Mouse (Mus musculus) G1E (cell line): Measurements from ENCODE around the gene Sfpq. TPM values are rescaled to one million over a fixed set of nuclear protein-coding genes. Genes with fewer than 3 reads are reported as not detected.

Experiments used
- ATAC-seq: 2 replicates; pipeline ENCODE4 v1.8.0; 2016; ENCODE audit warnings: mild to moderate bottlenecking; ENCODE audit not compliant: insufficient number of reproducible peaks, poor library complexity, low FRiP score, severe bottlenecking; ENCODE audit errors: extremely low read depth
- DNase-seq: peaks from one replicate; pipeline ENCODE4 v3.0.0; 2012; ENCODE audit warnings: low spot score
- H3K27me3 ChIP-seq: 2 replicates; pipeline ENCODE4 v1.6.1; 2012; ENCODE audit warnings: mild to moderate bottlenecking, low read length, inconsistent platforms; ENCODE audit not compliant: insufficient read depth
- H3K36me3 ChIP-seq: replicated peaks from 2 replicates; pipeline ENCODE3; 2012; ENCODE audit warnings: mild to moderate bottlenecking, inconsistent platforms
- H3K4me1 ChIP-seq: 2 replicates; pipeline ENCODE4 v1.6.1; 2012; ENCODE audit warnings: low read depth, low read length, inconsistent platforms, mixed read lengths; ENCODE audit not compliant: insufficient read depth
- H3K4me3 ChIP-seq: 2 replicates; pipeline ENCODE4 v1.5.1; 2012; ENCODE audit warnings: low read depth, mild to moderate bottlenecking, inconsistent platforms, low read length, moderate library complexity, mixed read lengths
- H3K9me3 ChIP-seq: replicated peaks from 2 replicates; pipeline ENCODE4 v1.6.1; 2012; ENCODE audit warnings: inconsistent platforms
- CTCF ChIP-seq: IDR thresholded peaks from 2 replicates; pipeline ENCODE4 v1.5.1; 2012; ENCODE audit warnings: low read depth, low read length, inconsistent platforms, mixed read lengths
- GATA1 ChIP-seq: IDR thresholded peaks from 2 replicates; pipeline ENCODE4 v1.6.1; 2012; ENCODE audit warnings: borderline replicate concordance, low read length, inconsistent platforms, mixed read lengths
- GATA2 ChIP-seq: IDR thresholded peaks from 2 replicates; pipeline ENCODE4 v1.6.1; 2012; ENCODE audit warnings: low read depth, low read length, inconsistent platforms, borderline replicate concordance
- POLR2AphosphoS5 ChIP-seq: IDR thresholded peaks from 2 replicates; pipeline ENCODE4 v1.6.1; 2012; ENCODE audit warnings: low read depth, low read length, inconsistent platforms; ENCODE audit not compliant: insufficient replicate concordance
- TAL1 ChIP-seq: conservative IDR thresholded peaks from 2 replicates; pipeline ENCODE4 v1.6.1; 2012; ENCODE audit warnings: low read depth, low read length, inconsistent platforms, mixed read lengths
- polyA plus RNA-seq: library from polyadenylated mRNA; stranded (reverse); fragments of >175 nt; gene quantifications from 2 replicates; pipeline ENCODE4 v1.2.3, GENCODE M21; 2012
- total RNA-seq, 2 experiments: library from RNA; stranded (forward) in 1 of 2; stranded (reverse) in 1 of 2; fragments of 200-1000 nt in 1 of 2; fragments of >200 nt in 1 of 2; fragmentation: Nextera tagmentation in 1 of 2; gene quantifications; 2 replicates each; pipeline ENCODE4 v1.2.3; 2014 to 2017

Sfpq gene
- total and polyA plus RNA-seq, 3 experiments: 346 to 471 (median 353) TPM

DNA sequence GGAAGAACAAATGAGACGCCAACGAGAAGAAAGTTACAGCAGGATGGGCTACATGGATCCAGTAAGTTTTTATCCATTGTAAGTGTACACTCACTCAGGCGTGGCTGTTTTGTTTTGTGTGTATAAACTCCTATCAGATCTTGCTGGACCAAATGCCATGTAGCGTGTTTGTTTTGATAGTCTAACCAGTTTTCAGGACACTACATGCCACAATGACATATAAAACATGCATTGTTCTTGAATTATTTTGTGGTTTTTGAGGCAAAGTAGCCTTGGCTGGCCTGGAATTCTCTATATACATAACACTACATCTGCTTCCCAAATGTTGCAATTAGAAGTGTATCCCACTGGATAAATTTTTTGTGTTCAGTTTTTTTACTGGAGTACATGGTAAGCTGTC, 5.7 kb downstream of the Sfpq start:
- Histone ChIP-seq H3K4me1 (peaks cover 53% of the 10 kb centered on the region), H3K27me3 (no peaks in the 10 kb centered on the region), H3K4me3 (peak overlapping the region; percentile 33; the same call in 1 of the 2 replicates), H3K9me3 (no peaks in the 10 kb centered on the region), H3K36me3 (peaks cover 96% of the 10 kb centered on the region)
- ATAC-seq (no peak), DNase-seq (no peak)
- no peak for TF ChIP-seq CTCF

GRCm38 (mm10) chr4:127027228-127028190, 6.4 kb downstream of the Sfpq start:
- Histone ChIP-seq H3K9me3 (no peaks in the 10 kb centered on the region), H3K4me3 (no peak overlapping the region; the same call in 1 of the 2 replicates), H3K36me3 (peaks cover 96% of the 10 kb centered on the region), H3K4me1 (peaks cover 57% of the 10 kb centered on the region), H3K27me3 (no peaks in the 10 kb centered on the region)
- ATAC-seq (no peak), DNase-seq (no peak)
- TF ChIP-seq CTCF (0 out of 2 replicates have a peak, but pooled peaks have one; percentile 14), GATA1 (no peak)

- Histone ChIP-seq H3K9me3 (no peaks in the 10 kb centered on the region), H3K36me3 (peaks cover 84% of the 10 kb centered on the region), H3K4me3 (no peak overlapping the region), H3K27me3 (no peaks in the 10 kb centered on the region), H3K4me1 (peaks cover 14% of the 10 kb centered on the region)
- TF ChIP-seq GATA1 (no peak), GATA2 (no peak), CTCF (no peak), POLR2AphosphoS5 (no peak), TAL1 (no peak)
- no peak for DNase-seq
- no peak for ATAC-seq
These were observed 16.0 kb downstream of the Sfpq start for GRCm38 (mm10) chr4:127037158-127037557.

- peak; percentile 35; the same call in 1 of the 2 replicates for ATAC-seq
- Histone ChIP-seq H3K4me1 (peaks cover 6% of the 10 kb centered on the region; the same call in 1 of the 2 replicates), H3K27me3 (no peaks in the 10 kb centered on the region), H3K9me3 (no peaks in the 10 kb centered on the region), H3K36me3 (peaks cover 78% of the 10 kb centered on the region), H3K4me3 (no peak overlapping the region)
- no peak for DNase-seq
- TF ChIP-seq TAL1 (no peak), GATA2 (no peak), GATA1 (no peak), POLR2AphosphoS5 (peak; percentile 69; the same call in 1 of the 2 replicates), CTCF (no peak)
These were observed 17.0 kb downstream of the Sfpq start for GRCm38 (mm10) chr4:127037908-127038827.

- Histone ChIP-seq H3K4me3 (no peak overlapping the region), H3K27me3 (no peaks in the 10 kb centered on the region), H3K4me1 (peaks cover 3% of the 10 kb centered on the region; the same call in 1 of the 2 replicates), H3K36me3 (peaks cover 74% of the 10 kb centered on the region), H3K9me3 (no peaks in the 10 kb centered on the region)
- ATAC-seq (no peak), DNase-seq (no peak)
- no peak for TF ChIP-seq GATA2
- TF ChIP-seq CTCF: no peak
- no peak for TF ChIP-seq GATA1
- TF ChIP-seq TAL1: no peak
- TF ChIP-seq POLR2AphosphoS5: peak; percentile 67; the same call in 1 of the 2 replicates
These were observed 17.8 kb downstream of the Sfpq start for GRCm38 (mm10) chr4:127038828-127039349.

GRCm38 (mm10) chr4:127039871-127040483, 18.9 kb downstream of the Sfpq start:
- peaks cover 75% of the 10 kb centered on the region for H3K36me3 ChIP-seq
- ATAC-seq: no peak
- no peaks in the 10 kb centered on the region for H3K9me3 ChIP-seq
- DNase-seq: no peak
- no peak overlapping the region for H3K4me3 ChIP-seq
- H3K27me3 ChIP-seq: no peaks in the 10 kb centered on the region
- TF ChIP-seq GATA2 (no peak), CTCF (no peak), POLR2AphosphoS5 (no peak), TAL1 (no peak), GATA1 (no peak)
- no peaks in the 10 kb centered on the region; the same call in 1 of the 2 replicates for H3K4me1 ChIP-seq
